Mouse (Mus musculus): ENCODE data around the gene Pepd. TPM values are rescaled to one million over a fixed set of nuclear protein-coding genes. Genes with fewer than 3 reads are reported as not detected.

The Pepd gene
- polyA plus RNA-seq, 1 experiment from 2014 or later: 48.8 TPM

DNA sequence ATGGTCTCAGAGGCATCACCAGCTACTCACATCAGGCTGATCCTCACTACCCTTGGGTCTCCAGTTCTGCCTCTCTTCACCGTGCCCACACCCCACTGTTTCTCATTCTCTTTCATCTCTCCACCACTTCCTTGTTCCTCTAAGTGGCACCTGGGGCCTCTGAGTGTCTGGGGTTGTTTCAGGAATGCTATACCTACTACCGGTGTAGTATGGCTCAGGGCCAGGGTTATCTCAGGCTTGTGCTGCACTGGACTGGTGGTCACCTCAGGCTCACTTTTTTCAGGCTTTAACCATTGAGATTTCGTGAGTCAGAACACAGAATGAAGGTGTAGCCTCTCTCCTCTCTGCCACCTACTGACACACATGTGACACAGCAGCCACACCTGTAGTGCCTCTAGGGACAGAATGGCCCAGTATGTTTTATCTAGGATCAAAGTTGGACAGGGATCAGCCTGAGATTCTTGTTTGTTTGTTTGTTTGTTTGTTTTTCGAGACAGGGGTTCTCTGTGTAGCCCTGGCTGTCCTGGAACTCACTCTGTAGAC, 31.5 kb downstream of the Pepd start:
- Histone ChIP-seq H3K27ac (replicated peaks in 1 of 2; ENCODE audit: control insufficient read depth in 1 of 2, insufficient read depth in 1 of 2, low read depth in 2 of 2, low read length in 2 of 2) (no peak overlapping the region), H3K27me3 (ENCODE audit: control insufficient read depth, insufficient read depth, low read length) (no peaks in the 10 kb centered on the region), H3K36me3 (ENCODE audit: control insufficient read depth, insufficient read depth, low read length) (peaks cover 27% of the 10 kb centered on the region), H3K9ac (ENCODE audit: low read length) (no peak overlapping the region), H3K4me3 (ENCODE audit: control insufficient read depth in 1 of 2, insufficient read depth in 1 of 2, low read depth in 1 of 2, low read length in 2 of 2) (no peak overlapping the region), H3K4me2 (ENCODE audit: low read length) (no peak overlapping the region), H3K9me3 (ENCODE audit: control insufficient read depth, low read length) (no peaks in the 10 kb centered on the region), H3K4me1 (ENCODE audit: control insufficient read depth in 2 of 2, insufficient read depth in 2 of 2, low read length in 2 of 2) (no peaks in the 10 kb centered on the region; a peak in 1 of 4 replicates)
- 53% methylated on average over 4 of the region's 4 CpGs for WGBS
- no peak for ATAC-seq (ENCODE audit: insufficient number of reproducible peaks, insufficient read depth, low FRiP score, low read depth)

DNA sequence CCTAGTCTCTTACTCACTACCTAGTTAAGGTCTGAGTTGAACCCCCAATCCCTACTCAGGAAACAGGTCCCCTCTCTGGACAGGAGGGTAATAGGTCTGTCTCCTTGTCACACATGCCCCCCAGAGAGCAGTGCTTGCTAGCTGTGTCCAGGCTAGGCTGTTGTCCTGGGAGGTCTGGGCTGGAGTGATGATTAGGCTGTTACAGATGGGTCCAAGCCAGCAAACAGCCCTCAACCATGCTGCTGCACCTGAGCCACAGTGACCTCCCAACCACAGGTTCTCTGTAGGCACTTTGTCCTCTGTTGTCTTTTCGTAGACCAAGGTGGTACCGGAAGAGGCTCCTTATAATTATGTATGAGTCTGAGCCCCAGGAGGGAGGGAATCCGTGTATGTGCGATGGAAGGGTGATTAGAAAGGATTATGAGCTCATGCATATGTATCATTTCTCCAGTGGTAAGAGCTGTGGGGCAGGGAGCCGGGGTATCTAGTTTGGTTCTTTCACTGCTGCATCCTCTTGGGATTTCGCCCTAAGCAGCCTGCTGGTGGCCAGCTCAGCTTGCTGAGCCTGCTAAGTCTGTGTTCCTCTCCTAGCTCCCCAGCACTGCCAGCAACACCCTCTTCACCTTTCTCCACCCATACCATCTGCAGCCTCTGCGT, 34.2 kb downstream of the Pepd start:
- no peak for ATAC-seq (ENCODE audit: insufficient number of reproducible peaks, insufficient read depth, low FRiP score, low read depth)
- Histone ChIP-seq H3K4me2 (ENCODE audit: low read length) (no peak overlapping the region), H3K9ac (ENCODE audit: low read length) (no peak overlapping the region), H3K27ac (replicated peaks in 1 of 2; ENCODE audit: control insufficient read depth in 1 of 2, insufficient read depth in 1 of 2, low read depth in 2 of 2, low read length in 2 of 2) (no peak overlapping the region), H3K27me3 (ENCODE audit: control insufficient read depth, insufficient read depth, low read length) (no peaks in the 10 kb centered on the region), H3K36me3 (ENCODE audit: control insufficient read depth, insufficient read depth, low read length) (peaks cover 27% of the 10 kb centered on the region), H3K4me1 (ENCODE audit: control insufficient read depth in 2 of 2, insufficient read depth in 2 of 2, low read length in 2 of 2) (no peaks in the 10 kb centered on the region), H3K9me3 (ENCODE audit: control insufficient read depth, low read length) (no peaks in the 10 kb centered on the region), H3K4me3 (ENCODE audit: control insufficient read depth in 1 of 2, insufficient read depth in 1 of 2, low read depth in 1 of 2, low read length in 2 of 2) (no peak overlapping the region)
- WGBS: 83% methylated on average over 7 of the region's 7 CpGs

DNA sequence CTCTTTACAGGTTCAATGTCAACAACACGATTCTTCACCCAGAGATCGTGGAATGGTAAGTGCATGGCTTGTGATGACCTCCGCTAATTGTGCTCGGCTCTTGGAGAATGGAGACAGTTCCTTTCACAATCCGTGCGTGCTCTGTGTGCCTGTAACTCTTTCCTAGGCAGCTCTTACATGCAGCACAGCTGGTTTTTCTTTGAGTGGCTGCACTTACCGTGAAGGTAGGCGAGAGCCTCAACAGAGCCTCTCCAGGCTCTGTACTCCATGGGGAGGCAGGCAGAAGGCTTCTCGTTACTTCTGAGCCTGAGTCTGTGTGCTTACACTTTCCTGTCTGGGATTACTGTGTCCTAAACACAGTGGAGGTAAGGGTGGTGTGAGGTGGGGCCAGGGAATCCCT, 42.4 kb downstream of the Pepd start:
- no peaks in the 10 kb centered on the region for H3K27me3 ChIP-seq (ENCODE audit: control insufficient read depth, insufficient read depth, low read length)
- no peak for ATAC-seq (ENCODE audit: insufficient number of reproducible peaks, insufficient read depth, low FRiP score, low read depth)
- 0 out of 2 replicates have a peak, but pooled peaks cover 4% of the 10 kb centered on the region for H3K36me3 ChIP-seq (ENCODE audit: control insufficient read depth, insufficient read depth, low read length)
- no peak overlapping the region for H3K4me3 ChIP-seq (ENCODE audit: control insufficient read depth in 1 of 2, insufficient read depth in 1 of 2, low read depth in 1 of 2, low read length in 2 of 2)
- no peak overlapping the region for H3K4me2 ChIP-seq (ENCODE audit: low read length)
- H3K9me3 ChIP-seq (ENCODE audit: control insufficient read depth, low read length): no peaks in the 10 kb centered on the region
- H3K4me1 ChIP-seq (ENCODE audit: control insufficient read depth in 2 of 2, insufficient read depth in 2 of 2, low read length in 2 of 2): no peaks in the 10 kb centered on the region; a peak in 1 of 4 replicates
- no peak overlapping the region for H3K27ac ChIP-seq (replicated peaks in 1 of 2; ENCODE audit: control insufficient read depth in 1 of 2, insufficient read depth in 1 of 2, low read depth in 2 of 2, low read length in 2 of 2)
- 91% methylated on average over 9 of the region's 9 CpGs for WGBS
- H3K9ac ChIP-seq (ENCODE audit: low read length): no peak overlapping the region

DNA sequence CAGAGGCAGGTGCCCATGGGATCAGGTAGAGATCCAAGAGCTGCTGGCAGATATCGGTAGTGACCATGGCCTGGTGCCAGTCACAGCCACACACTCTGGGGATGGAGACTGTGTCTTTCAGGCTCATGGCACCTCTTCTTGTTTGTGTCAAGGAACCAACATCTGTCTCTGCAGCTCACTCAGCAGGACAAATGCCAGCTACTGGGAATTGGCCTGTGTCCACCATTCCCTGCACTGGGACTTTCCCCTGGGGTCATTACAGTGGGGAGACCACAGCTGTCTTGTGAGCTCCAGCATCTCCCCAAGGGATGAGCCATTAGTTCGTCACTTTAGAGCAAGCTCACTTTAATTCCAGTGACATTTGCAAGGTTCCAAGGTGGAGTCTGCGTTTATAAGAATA, 43.1 kb downstream of the Pepd start:
- H3K36me3 ChIP-seq (ENCODE audit: control insufficient read depth, insufficient read depth, low read length): 0 out of 2 replicates have a peak, but pooled peaks cover 4% of the 10 kb centered on the region
- ATAC-seq (ENCODE audit: insufficient number of reproducible peaks, insufficient read depth, low FRiP score, low read depth): no peak
- 89% methylated on average over 3 of the region's 3 CpGs for WGBS
- H3K4me3 ChIP-seq (ENCODE audit: control insufficient read depth in 1 of 2, insufficient read depth in 1 of 2, low read depth in 1 of 2, low read length in 2 of 2): no peak overlapping the region
- H3K27ac ChIP-seq (replicated peaks in 1 of 2; ENCODE audit: control insufficient read depth in 1 of 2, insufficient read depth in 1 of 2, low read depth in 2 of 2, low read length in 2 of 2): no peak overlapping the region
- no peak overlapping the region for H3K4me2 ChIP-seq (ENCODE audit: low read length)
- H3K9me3 ChIP-seq (ENCODE audit: control insufficient read depth, low read length): no peaks in the 10 kb centered on the region
- no peaks in the 10 kb centered on the region for H3K27me3 ChIP-seq (ENCODE audit: control insufficient read depth, insufficient read depth, low read length)
- H3K9ac ChIP-seq (ENCODE audit: low read length): no peak overlapping the region
- H3K4me1 ChIP-seq (ENCODE audit: control insufficient read depth in 2 of 2, insufficient read depth in 2 of 2, low read length in 2 of 2): no peaks in the 10 kb centered on the region; a peak in 1 of 4 replicates

DNA sequence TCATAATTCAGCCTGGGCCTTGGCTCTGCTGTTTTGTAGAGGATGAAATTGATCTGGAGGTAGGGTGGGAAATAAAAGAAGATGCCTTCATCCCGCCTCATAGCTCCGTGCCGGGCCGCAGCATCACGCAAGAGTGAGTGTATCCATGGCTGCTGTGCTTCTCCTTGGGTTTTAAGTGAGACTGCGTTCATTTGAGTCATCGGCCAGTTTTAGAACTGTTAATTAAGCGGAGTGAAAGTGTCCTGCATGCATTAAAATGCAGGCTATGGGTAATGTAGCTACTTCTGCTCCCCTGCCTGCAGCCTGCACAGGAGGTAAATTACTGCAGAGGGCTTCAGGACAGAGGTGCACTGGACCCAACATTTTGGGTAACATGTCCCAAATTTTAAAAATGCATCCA, 45.0 kb downstream of the Pepd start:
- WGBS: 92% methylated on average over 8 of the region's 8 CpGs
- Histone ChIP-seq H3K4me2 (ENCODE audit: low read length) (no peak overlapping the region), H3K9ac (ENCODE audit: low read length) (no peak overlapping the region), H3K4me1 (ENCODE audit: control insufficient read depth in 2 of 2, insufficient read depth in 2 of 2, low read length in 2 of 2) (no peaks in the 10 kb centered on the region; a peak in 1 of 4 replicates), H3K4me3 (ENCODE audit: control insufficient read depth in 1 of 2, insufficient read depth in 1 of 2, low read depth in 1 of 2, low read length in 2 of 2) (no peak overlapping the region), H3K36me3 (ENCODE audit: control insufficient read depth, insufficient read depth, low read length) (0 out of 2 replicates have a peak, but pooled peaks cover 4% of the 10 kb centered on the region), H3K9me3 (ENCODE audit: control insufficient read depth, low read length) (no peaks in the 10 kb centered on the region), H3K27ac (replicated peaks in 1 of 2; ENCODE audit: control insufficient read depth in 1 of 2, insufficient read depth in 1 of 2, low read depth in 2 of 2, low read length in 2 of 2) (no peak overlapping the region), H3K27me3 (ENCODE audit: control insufficient read depth, insufficient read depth, low read length) (no peaks in the 10 kb centered on the region)
- no peak for ATAC-seq (ENCODE audit: insufficient number of reproducible peaks, insufficient read depth, low FRiP score, low read depth)

DNA sequence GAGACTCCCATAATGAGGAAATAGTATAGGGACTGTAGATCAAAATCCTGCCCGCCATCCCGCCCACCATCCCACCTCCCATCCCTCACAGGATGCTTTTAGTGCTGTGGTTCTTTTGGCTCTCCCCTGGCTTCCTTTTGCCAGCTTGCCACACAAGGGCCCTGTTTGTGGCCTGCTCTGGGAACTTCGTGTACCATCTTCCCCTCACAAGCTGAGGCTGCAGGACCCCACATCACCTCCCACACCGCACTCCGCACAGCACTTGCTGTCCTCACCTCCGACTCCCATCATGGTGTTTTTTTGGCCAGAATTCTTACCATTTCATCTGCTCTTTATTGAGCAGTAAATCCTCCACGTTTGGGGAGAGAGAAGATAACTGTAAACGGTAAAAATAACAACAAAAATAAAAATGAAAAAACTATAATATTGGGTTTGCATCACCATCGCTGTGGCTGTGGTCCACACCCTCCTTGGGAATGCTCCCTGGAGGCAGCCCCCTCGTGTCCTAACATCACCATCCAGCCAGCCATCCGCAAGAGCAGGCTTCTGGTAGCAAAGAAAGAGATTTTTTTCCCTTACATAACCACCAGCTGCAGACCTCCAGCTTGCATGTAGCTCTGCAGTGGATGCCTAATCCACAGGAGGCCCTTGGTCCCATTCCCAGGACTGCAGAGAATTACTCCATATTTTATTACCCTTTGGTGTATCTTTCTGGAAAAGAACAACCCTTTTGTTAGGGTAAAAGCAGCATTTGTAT, 51.9 kb downstream of the Pepd start:
- Histone ChIP-seq H3K4me1 (ENCODE audit: control insufficient read depth in 2 of 2, insufficient read depth in 2 of 2, low read length in 2 of 2) (no peaks in the 10 kb centered on the region), H3K4me3 (ENCODE audit: control insufficient read depth in 1 of 2, insufficient read depth in 1 of 2, low read depth in 1 of 2, low read length in 2 of 2) (no peak overlapping the region), H3K27ac (replicated peaks in 1 of 2; ENCODE audit: control insufficient read depth in 1 of 2, insufficient read depth in 1 of 2, low read depth in 2 of 2, low read length in 2 of 2) (no peak overlapping the region), H3K9ac (ENCODE audit: low read length) (no peak overlapping the region), H3K9me3 (ENCODE audit: control insufficient read depth, low read length) (no peaks in the 10 kb centered on the region), H3K27me3 (ENCODE audit: control insufficient read depth, insufficient read depth, low read length) (no peaks in the 10 kb centered on the region), H3K4me2 (ENCODE audit: low read length) (no peak overlapping the region), H3K36me3 (ENCODE audit: control insufficient read depth, insufficient read depth, low read length) (no peaks in the 10 kb centered on the region)
- 77% methylated on average over 11 of the region's 11 CpGs for WGBS
- no peak for ATAC-seq (ENCODE audit: insufficient number of reproducible peaks, insufficient read depth, low FRiP score, low read depth)

DNA sequence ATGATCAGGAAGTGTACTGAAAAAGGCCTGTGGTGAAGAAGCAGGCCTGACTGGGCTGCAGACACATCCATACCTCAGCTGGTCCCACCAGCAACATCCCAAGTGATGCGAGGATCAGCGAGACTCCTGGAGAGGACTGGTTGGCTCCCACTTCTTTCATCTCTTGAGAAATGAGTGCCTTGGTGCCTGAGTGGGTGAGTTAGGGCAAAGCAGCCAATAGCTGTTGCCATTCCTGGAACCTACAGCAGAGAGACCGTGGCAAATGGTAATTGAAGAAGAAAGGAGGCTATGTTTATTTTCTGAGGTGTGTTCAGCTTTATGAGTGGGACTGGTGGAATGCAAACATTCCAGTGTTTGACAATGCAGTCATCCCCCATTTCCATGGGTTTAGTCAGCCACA, 55.2 kb downstream of the Pepd start:
- WGBS: 74% methylated on average over 3 of the region's 3 CpGs
- Histone ChIP-seq H3K4me3 (ENCODE audit: control insufficient read depth in 1 of 2, insufficient read depth in 1 of 2, low read depth in 1 of 2, low read length in 2 of 2) (no peak overlapping the region), H3K36me3 (ENCODE audit: control insufficient read depth, insufficient read depth, low read length) (no peaks in the 10 kb centered on the region; the same call in 1 of the 2 replicates), H3K9me3 (ENCODE audit: control insufficient read depth, low read length) (no peaks in the 10 kb centered on the region), H3K4me2 (ENCODE audit: low read length) (no peak overlapping the region), H3K4me1 (ENCODE audit: control insufficient read depth in 2 of 2, insufficient read depth in 2 of 2, low read length in 2 of 2) (no peaks in the 10 kb centered on the region; a peak in 1 of 4 replicates), H3K9ac (ENCODE audit: low read length) (no peak overlapping the region), H3K27ac (replicated peaks in 1 of 2; ENCODE audit: control insufficient read depth in 1 of 2, insufficient read depth in 1 of 2, low read depth in 2 of 2, low read length in 2 of 2) (no peak overlapping the region), H3K27me3 (ENCODE audit: control insufficient read depth, insufficient read depth, low read length) (no peaks in the 10 kb centered on the region)
- no peak for ATAC-seq (ENCODE audit: insufficient number of reproducible peaks, insufficient read depth, low FRiP score, low read depth)
